Mouse (Mus musculus) lung, postnatal 0 days (tissue): ENCODE measurements at regions not wholly inside any gene's neighbourhood (a gene's known extent, or its start where the extent isn't known, plus 50 kb on each side); places are given as distances from the start of the nearest gene placed in this dataset.

Experiments
- CTCF ChIP-seq: IDR thresholded peaks from 2 replicates; pipeline ENCODE4 v1.5.1; 2016; ENCODE audit warnings: antibody characterized with exemption, mild to moderate bottlenecking
- EP300 ChIP-seq: IDR thresholded peaks from 2 replicates; pipeline ENCODE4 v1.6.1; 2016; ENCODE audit warnings: antibody characterized with exemption, mild to moderate bottlenecking, control low read depth

GRCm38 (mm10) chr15:25486158-25486557 lies 72.6 kb upstream of the Basp1 start:
- TF ChIP-seq EP300: no peak
- peak; percentile 65 for TF ChIP-seq CTCF
